Mouse (Mus musculus): ENCODE data around the gene Acot13. TPM values are rescaled to one million over a fixed set of nuclear protein-coding genes. Genes with fewer than 3 reads are reported as not detected.
A peak's percentile ranks its signal among the peaks of the same experiment; 100 is the strongest.
"Not testable (repeated sequence)": the region's sequence is repeated elsewhere in the genome, so short reads cannot be mapped to it uniquely, and the experiment has no call there.

Acot13 gene
- total RNA-seq, 1 experiment from 2014 or later = 87.2 TPM

DNA sequence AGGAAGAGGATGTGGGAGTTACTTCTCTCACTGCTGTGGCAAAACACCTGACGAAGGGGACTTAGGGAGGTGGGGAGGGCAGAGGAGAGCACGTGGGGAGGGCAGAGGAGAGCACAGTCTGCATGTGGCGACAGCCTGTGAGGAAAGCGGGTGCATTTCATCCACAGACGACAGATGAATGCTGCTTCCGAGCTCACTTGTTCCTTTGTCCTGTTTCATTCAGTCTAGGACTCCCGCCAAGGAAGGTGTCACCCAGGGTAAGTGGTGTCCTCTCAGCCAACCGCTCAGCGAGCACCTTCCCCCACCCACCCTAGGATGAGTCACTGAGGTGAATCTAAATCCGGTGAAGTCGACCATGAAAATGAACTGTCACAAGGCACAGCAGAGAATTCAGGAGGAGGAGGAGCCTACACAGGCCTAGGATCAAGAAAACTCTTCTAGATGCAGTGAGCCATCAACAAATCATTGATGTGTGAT is 45.3 kb downstream of the Acot13 start:
- DNase-seq = no peak

DNA sequence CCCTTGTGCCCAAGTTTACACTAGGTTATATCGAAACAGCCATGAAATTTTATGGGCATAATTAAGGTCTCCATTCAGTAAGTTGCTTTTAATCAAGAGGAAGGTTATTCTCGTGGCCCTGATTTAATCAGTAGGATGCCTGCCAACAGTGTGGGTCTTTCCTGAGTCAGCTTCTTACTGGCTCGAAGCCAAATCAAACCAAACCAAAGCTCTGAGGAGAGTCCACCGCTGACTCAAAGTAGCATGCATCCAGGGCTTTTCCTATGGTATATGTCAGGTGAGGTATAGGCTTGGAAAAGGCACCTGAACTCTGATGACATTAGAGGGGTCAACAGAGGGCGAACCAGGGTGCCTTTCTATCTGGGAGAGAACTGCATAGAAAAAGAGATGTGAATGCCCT is 49.4 kb downstream of the Acot13 start:
- DNase-seq = peak; percentile 45

DNA sequence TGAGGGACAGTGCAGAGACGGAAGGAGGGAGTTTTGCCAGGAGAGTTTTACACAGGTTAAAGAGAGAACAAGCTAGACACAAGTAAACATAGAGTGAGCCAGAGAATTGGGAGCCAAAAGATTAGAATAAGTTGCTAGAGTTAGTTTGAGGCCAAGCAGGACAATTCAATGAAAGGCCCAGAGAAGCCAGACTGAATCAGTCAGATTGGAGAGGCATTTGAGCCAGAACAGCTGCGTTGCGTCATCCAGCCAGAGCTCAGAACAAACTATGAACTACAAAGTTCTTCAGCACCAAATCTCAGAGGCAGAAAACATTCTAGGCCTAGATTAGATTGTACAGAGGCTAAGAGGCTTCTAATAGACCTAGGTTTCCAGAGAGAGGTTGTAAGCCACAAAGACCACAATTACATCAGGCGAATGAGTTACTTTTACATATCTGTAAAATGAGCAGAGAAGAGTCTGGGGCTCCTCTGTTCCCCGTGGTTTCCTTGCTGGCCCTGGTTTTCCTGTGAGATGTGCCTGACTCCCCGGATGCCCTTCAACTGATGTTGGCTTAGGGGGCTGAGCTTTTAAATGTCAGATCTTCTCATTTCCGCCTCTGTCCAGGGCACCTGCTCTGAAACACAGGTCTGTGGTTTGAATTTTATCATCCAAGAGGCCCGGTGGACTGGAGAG is 52.5 kb downstream of the Acot13 start:
- DNase-seq = no peak

DNA sequence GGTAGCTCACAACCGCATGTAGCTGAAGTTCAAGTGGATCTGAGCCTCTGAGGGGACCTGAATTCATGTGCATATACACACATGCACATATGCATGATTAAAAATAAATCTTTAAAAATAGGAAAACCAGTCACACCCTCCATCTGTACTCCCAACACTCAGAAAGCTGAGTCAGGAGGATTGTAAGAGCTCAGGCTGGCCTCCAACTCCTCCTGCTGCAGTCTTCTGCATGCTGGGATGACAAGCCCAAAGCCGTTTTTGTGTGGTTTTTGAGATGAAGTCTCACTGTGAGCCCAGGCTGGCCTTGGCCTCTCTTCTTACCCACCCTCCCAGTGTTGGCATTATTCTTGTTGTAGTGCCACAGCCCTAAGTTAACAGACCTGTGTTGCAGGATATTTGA is 53.3 kb downstream of the Acot13 start:
- DNase-seq = no peak

DNA sequence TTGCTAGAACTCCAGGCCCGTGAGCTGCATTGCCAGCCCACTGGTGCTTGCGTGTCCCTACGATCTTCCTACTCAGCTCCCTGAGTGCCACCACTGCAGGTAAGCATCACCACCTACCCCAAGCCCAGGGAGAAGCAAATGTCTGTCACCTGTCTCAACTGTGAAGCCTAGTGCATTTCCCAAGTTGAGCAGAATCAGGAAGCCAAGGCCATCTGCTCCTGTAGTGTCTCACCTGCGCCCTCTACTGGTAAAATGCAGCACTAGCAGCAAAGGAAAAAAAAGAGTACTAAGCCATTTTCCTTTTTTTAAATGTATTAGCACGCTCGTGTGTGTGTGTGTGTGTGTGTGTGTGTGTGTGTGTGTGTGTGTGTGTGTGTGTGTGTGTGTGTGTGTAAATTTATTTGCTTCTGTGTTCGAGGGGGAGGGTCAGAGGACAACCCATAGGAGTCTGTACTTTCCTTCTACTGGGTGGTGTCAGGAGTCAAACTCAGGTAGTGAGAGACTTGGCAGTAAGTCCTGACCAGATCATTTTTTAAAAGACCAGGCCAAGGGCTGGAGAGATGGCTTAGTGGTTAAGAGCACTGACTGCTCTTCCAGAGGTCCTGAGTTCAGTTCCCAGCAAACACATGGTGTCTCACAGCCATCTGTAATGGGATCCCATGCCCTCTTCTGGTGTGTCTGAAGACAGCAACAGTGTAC is 55.0 kb downstream of the Acot13 start:
- DNase-seq = peak; percentile 35

DNA sequence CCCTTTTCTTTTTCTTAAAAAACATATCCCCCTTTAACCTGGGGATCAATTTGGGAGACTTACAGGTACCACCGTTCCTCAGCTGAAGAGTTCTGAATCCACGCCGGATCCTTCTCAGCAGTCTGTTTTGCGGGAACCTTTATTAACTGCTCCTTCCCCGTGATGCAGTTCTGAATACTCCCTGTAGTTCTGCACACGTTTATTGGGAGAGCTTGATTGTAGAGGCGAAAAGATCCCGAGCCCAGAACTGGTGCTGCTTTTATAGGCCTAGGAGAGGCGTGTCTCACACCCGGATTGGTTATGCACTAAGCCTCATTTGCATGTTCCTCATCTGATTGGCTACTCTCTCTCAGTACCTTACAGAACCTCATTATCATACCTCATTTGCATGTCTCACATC is 59.9 kb downstream of the Acot13 start:
- DNase-seq = not testable (repeated sequence)

Other genes with a start within 250 kb of the Acot13 start
- gene Ripor2, start 249.4 kb downstream of the Acot13 start, total RNA-seq (2021) = 1.9 and 2.5 TPM in 2 replicates
- gene Armh2, start 90.3 kb downstream of the Acot13 start, total RNA-seq (2021) = not detected in 2 replicates
- 12.5 and 14.5 TPM in 2 replicates for gene Gmnn, start 69.6 kb downstream of the Acot13 start, total RNA-seq (2021)
- gene BC005537, start 29.9 kb downstream of the Acot13 start, total RNA-seq (2021) = 204 and 221 TPM in 2 replicates
- gene Tdp2, start 139 bp upstream of the Acot13 start, total RNA-seq (2021) = 30.2 and 32.5 TPM in 2 replicates
- gene D130043K22Rik, start 13.6 kb upstream of the Acot13 start, total RNA-seq (2021) = 0.52 and 0.76 TPM in 2 replicates
- gene Aldh5a1, start 106.1 kb upstream of the Acot13 start, total RNA-seq (2021) = 16.7 and 21.9 TPM in 2 replicates
- gene Gpld1, start 111.6 kb upstream of the Acot13 start, total RNA-seq (2021) = 5.6 and 7.9 TPM in 2 replicates
- 79.4 and 86.8 TPM in 2 replicates for gene Mrs2, start 188.8 kb upstream of the Acot13 start, total RNA-seq (2021)
- gene Dcdc2a, start 224.5 kb upstream of the Acot13 start, total RNA-seq (2021) = 0.43 TPM in 1 of 2 replicates, not detected in the other